Mouse (Mus musculus): ENCODE measurements at regions not wholly inside any gene's neighbourhood (a gene's known extent, or its start where the extent isn't known, plus 50 kb on each side); places are given as distances from the start of the nearest gene placed in this dataset.

- no peaks in the 10 kb centered on the region for H3K9me3 ChIP-seq (ENCODE audit: control insufficient read depth, low read length)
- no peak overlapping the region for H3K9ac ChIP-seq (ENCODE audit: low read depth, low read length)
- DNase-seq (ENCODE audit: low spot score) (no peak), ATAC-seq (ENCODE audit: low read depth) (no peak)
- H3K4me1 ChIP-seq (ENCODE audit: control insufficient read depth, insufficient read depth, low read length): no peaks in the 10 kb centered on the region
- H3K36me3 ChIP-seq (ENCODE audit: control insufficient read depth, insufficient read depth, low read length): no peaks in the 10 kb centered on the region
- H3K4me2 ChIP-seq (ENCODE audit: low read depth, low read length): no peak overlapping the region
- H3K4me3 ChIP-seq (ENCODE audit: low read depth, low read length): no peak overlapping the region
- H3K27me3 ChIP-seq (replicated peaks; ENCODE audit: control insufficient read depth, insufficient read depth, low read length): no peaks in the 10 kb centered on the region
- 72% methylated on average over 6 of the region's 6 CpGs for WGBS
- no peak overlapping the region for H3K27ac ChIP-seq (replicated peaks; ENCODE audit: low read depth, low read length)
These were observed 115.4 kb upstream of the Atp2b1 start for GRCm38 (mm10) chr10:98798634-98799415.

- Histone ChIP-seq H3K4me2 (ENCODE audit: low read depth, low read length) (no peak overlapping the region), H3K36me3 (ENCODE audit: control insufficient read depth, insufficient read depth, low read length) (no peaks in the 10 kb centered on the region), H3K27me3 (replicated peaks; ENCODE audit: control insufficient read depth, insufficient read depth, low read length) (no peaks in the 10 kb centered on the region), H3K27ac (replicated peaks; ENCODE audit: low read depth, low read length) (no peak overlapping the region), H3K4me1 (ENCODE audit: control insufficient read depth, insufficient read depth, low read length) (no peaks in the 10 kb centered on the region), H3K4me3 (ENCODE audit: low read depth, low read length) (no peak overlapping the region), H3K9ac (ENCODE audit: low read depth, low read length) (no peak overlapping the region), H3K9me3 (ENCODE audit: control insufficient read depth, low read length) (no peaks in the 10 kb centered on the region)
- no peak for DNase-seq (ENCODE audit: low spot score)
- no peak for ATAC-seq (ENCODE audit: low read depth)
- 76% methylated on average over 3 of the region's 3 CpGs for WGBS
These were observed 114.4 kb upstream of the Atp2b1 start for GRCm38 (mm10) chr10:98799830-98800229.

DNA sequence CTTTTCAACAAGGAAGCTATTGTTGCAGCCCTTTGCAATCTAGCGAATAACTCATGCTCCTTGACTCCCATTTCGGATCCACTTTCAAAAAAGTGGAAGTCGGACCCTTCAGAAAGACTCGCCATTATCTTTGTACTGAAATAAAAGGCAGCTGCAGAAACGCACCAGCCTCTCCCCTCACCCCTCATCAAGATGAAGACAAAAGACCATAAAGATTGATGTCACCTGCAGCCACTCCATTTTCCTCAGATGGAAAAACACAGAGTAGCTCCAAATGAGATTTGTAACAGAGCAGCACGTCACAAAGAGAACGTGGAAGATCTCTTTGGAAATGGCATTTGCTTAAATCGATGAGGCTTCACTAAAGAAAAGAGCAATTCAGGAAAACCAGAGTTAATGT, 113.3 kb upstream of the Atp2b1 start:
- H3K36me3 ChIP-seq (ENCODE audit: control insufficient read depth, insufficient read depth, low read length): no peaks in the 10 kb centered on the region
- ATAC-seq (ENCODE audit: low read depth): no peak
- WGBS: 48% methylated on average over 8 of the region's 8 CpGs
- no peaks in the 10 kb centered on the region for H3K27me3 ChIP-seq (replicated peaks; ENCODE audit: control insufficient read depth, insufficient read depth, low read length)
- no peaks in the 10 kb centered on the region for H3K9me3 ChIP-seq (ENCODE audit: control insufficient read depth, low read length)
- no peak overlapping the region for H3K4me2 ChIP-seq (ENCODE audit: low read depth, low read length)
- no peak overlapping the region for H3K4me3 ChIP-seq (ENCODE audit: low read depth, low read length)
- no peaks in the 10 kb centered on the region for H3K4me1 ChIP-seq (ENCODE audit: control insufficient read depth, insufficient read depth, low read length)
- no peak overlapping the region for H3K27ac ChIP-seq (replicated peaks; ENCODE audit: low read depth, low read length)
- no peak for DNase-seq (ENCODE audit: low spot score)
- no peak overlapping the region for H3K9ac ChIP-seq (ENCODE audit: low read depth, low read length)

GRCm38 (mm10) chr10:98805013-98805412, 109.2 kb upstream of the Atp2b1 start:
- H3K4me2 ChIP-seq (ENCODE audit: low read depth, low read length): no peak overlapping the region
- 89% methylated on average over 1 of the region's 1 CpGs for WGBS
- no peaks in the 10 kb centered on the region for H3K9me3 ChIP-seq (ENCODE audit: control insufficient read depth, low read length)
- no peaks in the 10 kb centered on the region for H3K27me3 ChIP-seq (replicated peaks; ENCODE audit: control insufficient read depth, insufficient read depth, low read length)
- no peaks in the 10 kb centered on the region for H3K36me3 ChIP-seq (ENCODE audit: control insufficient read depth, insufficient read depth, low read length)
- DNase-seq (ENCODE audit: low spot score) (no peak), ATAC-seq (ENCODE audit: low read depth) (no peak)
- no peak overlapping the region for H3K9ac ChIP-seq (ENCODE audit: low read depth, low read length)
- H3K4me1 ChIP-seq (ENCODE audit: control insufficient read depth, insufficient read depth, low read length): 0 out of 2 replicates have a peak, but pooled peaks cover 7% of the 10 kb centered on the region
- no peak overlapping the region for H3K4me3 ChIP-seq (ENCODE audit: low read depth, low read length)
- no peak overlapping the region for H3K27ac ChIP-seq (replicated peaks; ENCODE audit: low read depth, low read length)

DNA sequence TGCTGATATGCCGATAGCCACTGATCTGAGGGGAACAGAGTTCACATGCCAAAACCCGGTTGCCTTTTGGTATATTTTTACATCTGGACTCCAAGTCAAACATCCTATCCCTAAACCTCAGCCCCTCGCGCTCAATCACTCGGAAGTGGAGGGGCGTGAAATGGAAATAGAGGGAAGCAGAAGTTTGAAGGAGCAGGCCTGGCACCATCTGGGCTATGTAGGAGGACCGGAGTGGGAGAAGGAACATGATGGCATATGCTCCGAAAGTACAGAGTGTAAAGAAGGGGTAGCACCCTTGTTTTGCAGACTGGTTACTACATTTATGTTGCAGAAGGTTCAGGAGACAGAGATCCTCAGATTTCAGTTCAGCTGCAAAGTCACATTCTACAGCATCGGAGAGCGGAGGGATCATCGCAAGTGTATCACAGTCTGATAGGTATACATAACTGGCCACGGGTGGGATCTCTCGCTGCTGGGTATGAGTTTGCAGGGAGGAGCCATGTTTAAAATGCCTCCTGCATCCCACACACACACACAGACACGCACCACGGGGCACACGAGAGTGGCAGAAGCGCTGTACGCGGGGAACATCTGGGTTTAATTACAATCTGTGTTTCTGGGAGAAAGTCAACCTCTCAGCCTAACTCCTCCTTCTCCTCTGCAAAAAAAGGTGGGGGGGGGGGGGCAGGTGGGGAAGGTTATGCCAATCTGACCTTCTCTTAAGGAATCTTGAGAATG, 107.2 kb upstream of the Atp2b1 start:
- 45% methylated on average over 19 of the region's 19 CpGs for WGBS
- Histone ChIP-seq H3K27ac (replicated peaks; ENCODE audit: low read depth, low read length) (peak overlapping the region; percentile 44; the same call in 1 of the 2 replicates), H3K4me1 (ENCODE audit: control insufficient read depth, insufficient read depth, low read length) (0 out of 2 replicates have a peak, but pooled peaks cover 7% of the 10 kb centered on the region), H3K9me3 (ENCODE audit: control insufficient read depth, low read length) (no peaks in the 10 kb centered on the region), H3K4me3 (ENCODE audit: low read depth, low read length) (peak overlapping the region; percentile 26), H3K36me3 (ENCODE audit: control insufficient read depth, insufficient read depth, low read length) (no peaks in the 10 kb centered on the region), H3K27me3 (replicated peaks; ENCODE audit: control insufficient read depth, insufficient read depth, low read length) (no peaks in the 10 kb centered on the region), H3K4me2 (ENCODE audit: low read depth, low read length) (peak overlapping the region; percentile 52), H3K9ac (ENCODE audit: low read depth, low read length) (peak overlapping the region; percentile 3; the same call in 1 of the 2 replicates)
- peak; percentile 34 for DNase-seq (ENCODE audit: low spot score)
- ATAC-seq (ENCODE audit: low read depth): no peak

- no peak overlapping the region for H3K27ac ChIP-seq (replicated peaks; ENCODE audit: low read depth, low read length)
- WGBS: 77% methylated on average over 4 of the region's 4 CpGs
- no peak overlapping the region for H3K4me2 ChIP-seq (ENCODE audit: low read depth, low read length)
- 0 out of 2 replicates have a peak, but pooled peaks have one; percentile 33 for ATAC-seq (ENCODE audit: low read depth)
- H3K4me1 ChIP-seq (ENCODE audit: control insufficient read depth, insufficient read depth, low read length): 0 out of 2 replicates have a peak, but pooled peaks cover 7% of the 10 kb centered on the region
- no peaks in the 10 kb centered on the region for H3K9me3 ChIP-seq (ENCODE audit: control insufficient read depth, low read length)
- H3K9ac ChIP-seq (ENCODE audit: low read depth, low read length): no peak overlapping the region
- no peak overlapping the region for H3K4me3 ChIP-seq (ENCODE audit: low read depth, low read length)
- no peaks in the 10 kb centered on the region for H3K27me3 ChIP-seq (replicated peaks; ENCODE audit: control insufficient read depth, insufficient read depth, low read length)
- DNase-seq (ENCODE audit: low spot score): no peak
- H3K36me3 ChIP-seq (ENCODE audit: control insufficient read depth, insufficient read depth, low read length): no peaks in the 10 kb centered on the region
These were observed 105.6 kb upstream of the Atp2b1 start for GRCm38 (mm10) chr10:98808644-98809043.

- WGBS: 93% methylated on average over 5 of the region's 5 CpGs
- H3K4me2 ChIP-seq (ENCODE audit: low read depth, low read length): no peak overlapping the region
- H3K4me3 ChIP-seq (ENCODE audit: low read depth, low read length): no peak overlapping the region
- no peaks in the 10 kb centered on the region for H3K36me3 ChIP-seq (ENCODE audit: control insufficient read depth, insufficient read depth, low read length)
- H3K27me3 ChIP-seq (replicated peaks; ENCODE audit: control insufficient read depth, insufficient read depth, low read length): no peaks in the 10 kb centered on the region
- no peaks in the 10 kb centered on the region for H3K4me1 ChIP-seq (ENCODE audit: control insufficient read depth, insufficient read depth, low read length)
- H3K9me3 ChIP-seq (ENCODE audit: control insufficient read depth, low read length): no peaks in the 10 kb centered on the region
- DNase-seq (ENCODE audit: low spot score) (no peak), ATAC-seq (ENCODE audit: low read depth) (no peak)
- H3K27ac ChIP-seq (replicated peaks; ENCODE audit: low read depth, low read length): no peak overlapping the region
- no peak overlapping the region for H3K9ac ChIP-seq (ENCODE audit: low read depth, low read length)
These were observed 85.2 kb upstream of the Atp2b1 start for GRCm38 (mm10) chr10:98829051-98829450.

GRCm38 (mm10) chr10:98831488-98831887, 82.7 kb upstream of the Atp2b1 start:
- Histone ChIP-seq H3K4me2 (ENCODE audit: low read depth, low read length) (no peak overlapping the region), H3K9me3 (ENCODE audit: control insufficient read depth, low read length) (no peaks in the 10 kb centered on the region), H3K27ac (replicated peaks; ENCODE audit: low read depth, low read length) (no peak overlapping the region), H3K27me3 (replicated peaks; ENCODE audit: control insufficient read depth, insufficient read depth, low read length) (no peaks in the 10 kb centered on the region), H3K4me1 (ENCODE audit: control insufficient read depth, insufficient read depth, low read length) (no peaks in the 10 kb centered on the region), H3K36me3 (ENCODE audit: control insufficient read depth, insufficient read depth, low read length) (no peaks in the 10 kb centered on the region), H3K9ac (ENCODE audit: low read depth, low read length) (no peak overlapping the region), H3K4me3 (ENCODE audit: low read depth, low read length) (no peak overlapping the region)
- no peak for ATAC-seq (ENCODE audit: low read depth)
- peak; percentile 20 for DNase-seq (ENCODE audit: low spot score)
- WGBS: 82% methylated on average over 7 of the region's 7 CpGs
